Mouse (Mus musculus) CH12.LX (cell line): ENCODE data around the gene Fyttd1. TPM values are rescaled to one million over a fixed set of nuclear protein-coding genes. Genes with fewer than 3 reads are reported as not detected.

Experiments
- DNase-seq: peaks from one replicate; pipeline ENCODE4 v3.0.0-alpha.2; 2013; ENCODE audit errors: extremely low read depth
- H3K27ac ChIP-seq: 2 replicates; pipeline ENCODE4 v1.5.1; 2012; ENCODE audit warnings: low read depth, mild to moderate bottlenecking, control low read depth, moderate library complexity; ENCODE audit not compliant: insufficient read depth
- H3K27me3 ChIP-seq: replicated peaks from 2 replicates; pipeline ENCODE3; 2012; ENCODE audit warnings: inconsistent platforms
- H3K36me3 ChIP-seq, 2 experiments: replicated peaks in 1 of 2; 2 replicates each; pipeline versions ENCODE3 to v1.6.1; 2012; ENCODE audit warnings: inconsistent platforms in 1 of 2, low read length in 1 of 2, mild to moderate bottlenecking in 1 of 2, mixed read lengths in 1 of 2, moderate library complexity in 1 of 2; ENCODE audit not compliant: control insufficient read depth in 1 of 2, insufficient read depth in 1 of 2
- H3K4me1 ChIP-seq, 2 experiments: 2 replicates each; pipeline ENCODE4 v1.6.1; 2012; ENCODE audit warnings: inconsistent platforms in 1 of 2, moderate library complexity in 1 of 2; ENCODE audit not compliant: insufficient read depth in 2 of 2, control insufficient read depth in 1 of 2
- H3K4me2 ChIP-seq: 2 replicates; pipeline ENCODE4 v1.6.1; 2012; ENCODE audit warnings: low read depth, mild to moderate bottlenecking, control low read depth; ENCODE audit not compliant: poor library complexity, insufficient read depth, severe bottlenecking
- H3K4me3 ChIP-seq, 3 experiments: fragments of 150-350 bp in 1 of 3; sonication (generic) in 1 of 3; replicated peaks in 1 of 3; 2 replicates each; pipeline versions ENCODE3 to v1.5.1; 2011 to 2012; ENCODE audit warnings: low read depth in 2 of 3, low read length in 2 of 3, mild to moderate bottlenecking in 2 of 3, moderate library complexity in 2 of 3, control low read depth in 1 of 3, improper control_type of control experiment in 1 of 3, inconsistent platforms in 1 of 3, mixed read lengths in 1 of 3; ENCODE audit not compliant: poor library complexity in 1 of 3
- H3K79me2 ChIP-seq: replicated peaks from 2 replicates; pipeline ENCODE4 v1.6.1; 2012; ENCODE audit warnings: mild to moderate bottlenecking, moderate library complexity; ENCODE audit not compliant: control insufficient read depth, poor library complexity, insufficient read depth, severe bottlenecking; ENCODE audit errors: extremely low read depth
- H3K9ac ChIP-seq: 2 replicates; pipeline ENCODE4 v1.6.1; 2012; ENCODE audit warnings: low read depth, mild to moderate bottlenecking, control low read depth, moderate library complexity; ENCODE audit not compliant: insufficient read depth
- H3K9me3 ChIP-seq: replicated peaks from 2 replicates; pipeline ENCODE3; 2012; ENCODE audit warnings: low read length, inconsistent platforms, mixed read lengths
- BHLHE40 ChIP-seq: IDR thresholded peaks from 2 replicates; pipeline ENCODE4 v1.6.1; 2011; ENCODE audit warnings: mild to moderate bottlenecking, low read depth, low read length, improper control_type of control experiment
- CHD1 ChIP-seq: IDR thresholded peaks from 2 replicates; pipeline ENCODE4 v1.6.1; 2012; ENCODE audit warnings: low read depth, low read length, improper control_type of control experiment, inconsistent platforms
- CHD2 ChIP-seq: IDR thresholded peaks from 2 replicates; pipeline ENCODE4 v1.6.1; 2011; ENCODE audit warnings: low read length, improper control_type of control experiment
- CTCF ChIP-seq, 2 experiments: IDR thresholded peaks in 1 of 2; conservative IDR thresholded peaks in 1 of 2; 2 replicates each; pipeline ENCODE4 v1.5.1; 2011 to 2012; ENCODE audit warnings: low read depth in 2 of 2, low read length in 2 of 2, improper control_type of control experiment in 1 of 2, inconsistent platforms in 1 of 2, mild to moderate bottlenecking in 1 of 2, moderate library complexity in 1 of 2
- ETS1 ChIP-seq: conservative IDR thresholded peaks from 2 replicates; pipeline ENCODE4 v1.6.1; 2012; ENCODE audit warnings: low read depth, mild to moderate bottlenecking, inconsistent platforms, low read length, improper control_type of control experiment, moderate library complexity
- GABPA ChIP-seq: IDR thresholded peaks from 2 replicates; pipeline ENCODE4 v1.6.1; 2012; ENCODE audit warnings: low read depth, low read length, improper control_type of control experiment, inconsistent platforms; ENCODE audit not compliant: insufficient replicate concordance
- HCFC1 ChIP-seq: IDR thresholded peaks from 2 replicates; pipeline ENCODE4 v1.6.1; 2012; ENCODE audit warnings: low read depth, mild to moderate bottlenecking, inconsistent platforms, low read length, improper control_type of control experiment
- MEF2A ChIP-seq: IDR thresholded peaks from 2 replicates; pipeline ENCODE4 v1.6.1; 2014; ENCODE audit warnings: low read depth, mild to moderate bottlenecking, inconsistent platforms, low read length, improper control_type of control experiment, borderline replicate concordance
- MXI1 ChIP-seq: IDR thresholded peaks from 2 replicates; pipeline ENCODE4 v1.6.1; 2011; ENCODE audit warnings: mild to moderate bottlenecking, low read depth, low read length, improper control_type of control experiment
- NRF1 ChIP-seq: IDR thresholded peaks from 2 replicates; pipeline ENCODE4 v1.6.1; 2014; ENCODE audit warnings: low read depth, mild to moderate bottlenecking, inconsistent platforms, low read length, improper control_type of control experiment, moderate library complexity
- RAD21 ChIP-seq: IDR thresholded peaks from 2 replicates; pipeline ENCODE4 v1.6.1; 2011; ENCODE audit warnings: low read depth, mild to moderate bottlenecking, low read length, improper control_type of control experiment, moderate library complexity
- SIN3A ChIP-seq: IDR thresholded peaks from 2 replicates; pipeline ENCODE4 v1.6.1; 2012; ENCODE audit warnings: low read length, improper control_type of control experiment, inconsistent platforms
- TCF12 ChIP-seq: IDR thresholded peaks from 2 replicates; pipeline ENCODE4 v1.6.1; 2014; ENCODE audit warnings: low read depth, mild to moderate bottlenecking, inconsistent platforms, low read length, improper control_type of control experiment
- USF1 ChIP-seq: IDR thresholded peaks from 2 replicates; pipeline ENCODE4 v1.6.1; 2014; ENCODE audit warnings: low read depth, mild to moderate bottlenecking, inconsistent platforms, low read length, improper control_type of control experiment
- USF2 ChIP-seq: conservative IDR thresholded peaks from 2 replicates; pipeline ENCODE4 v1.6.1; 2011; ENCODE audit warnings: low read depth, low read length, improper control_type of control experiment
- ZC3H11A ChIP-seq: IDR thresholded peaks from 2 replicates; pipeline ENCODE4 v1.6.1; 2012; ENCODE audit warnings: low read depth, mild to moderate bottlenecking, inconsistent platforms, low read length, improper control_type of control experiment
- ZMIZ1 ChIP-seq: IDR thresholded peaks from 2 replicates; pipeline ENCODE4 v1.6.1; 2012; ENCODE audit warnings: low read depth, mild to moderate bottlenecking, inconsistent platforms, low read length, improper control_type of control experiment
- dilution Hi-C: fragments of 300-500 bp; cut with MboI; formaldehyde crosslinking; loops from 2 replicates; pipeline ENCODE4 v1.14.3; 2020; ENCODE audit warnings: low sequenced_read_pairs; ENCODE audit not compliant: extremely low pct_unique_long_range_greater_than_20kb, extremely low pct_ligation_motif_present
- in situ Hi-C: fragments of 300-500 bp; cut with MboI; formaldehyde crosslinking; loops from 3 replicates; pipeline ENCODE4 v1.14.3; 2019; ENCODE audit warnings: low sequenced_read_pairs, low pct_ligation_motif_present, low pct_unique_long_range_greater_than_20kb, mixed read lengths
- polyA plus RNA-seq: library from polyadenylated mRNA; unstranded; fragments of >175 nt; gene quantifications from 2 replicates; pipeline ENCODE4 v1.2.1, GENCODE M21; 2012; ENCODE audit warnings: low read depth; ENCODE audit not compliant: insufficient read length
- total RNA-seq, 2 experiments: library from RNA; depleted of rRNA; stranded (reverse); fragments of 300-350 nt in 1 of 2; fragments of >200 nt in 1 of 2; gene quantifications; 2 replicates each; pipeline ENCODE4 v1.2.3; 2012 to 2014

Gene Fyttd1
- total and polyA plus RNA-seq, 3 experiments: 148 to 264 (median 168) TPM

GRCm38 (mm10) chr16:32878157-32878598 is 878 bp downstream of the Fyttd1 start:
- Histone ChIP-seq H3K36me3 (peaks cover 3 to 36% of the 10 kb centered on the region in 2 experiments), H3K27me3 (no peaks in the 10 kb centered on the region), H3K79me2 (peaks cover 45% of the 10 kb centered on the region), H3K27ac (no peak overlapping the region), H3K4me2 (peak overlapping the region; percentile 79), H3K4me1 (peaks cover 9 to 74% of the 10 kb centered on the region in 2 experiments), H3K4me3 (peak overlapping the region; percentile 76 to 94 (median 90)), H3K9me3 (no peaks in the 10 kb centered on the region), H3K9ac (peak overlapping the region; percentile 94)
- DNase-seq: no peak
- in situ Hi-C loops (no loop called here), dilution Hi-C loops (no loop called here)
- TF ChIP-seq BHLHE40: peak; percentile 55
- TF ChIP-seq CTCF (conservative IDR thresholded peaks at IDR 0.05 in 1 of 2, IDR thresholded peaks at IDR 0.05 in 1 of 2; ENCODE audit: low read depth in 2 of 2, low read length in 2 of 2): no peak
- TF ChIP-seq CHD1: no peak

GRCm38 (mm10) chr16:32878972-32879926 is 1.9 kb downstream of the Fyttd1 start:
- H3K4me3 ChIP-seq: peak overlapping the region; percentile 37 to 94 (median 90)
- dilution Hi-C loops: no loop called here

GRCm38 (mm10) chr16:32881538-32881937 is 4.2 kb downstream of the Fyttd1 start:
- no peak overlapping the region for H3K27ac ChIP-seq
- TF ChIP-seq CTCF (conservative IDR thresholded peaks at IDR 0.05 in 1 of 2, IDR thresholded peaks at IDR 0.05 in 1 of 2; ENCODE audit: low read depth in 2 of 2, low read length in 2 of 2) (peak in 1 of 2 experiments; percentile 52; a peak in 2 of 4 replicates), MEF2A (no peak)
- TF ChIP-seq, all 38 proteins: peak for 1
- Histone ChIP-seq H3K4me2 (no peak overlapping the region), H3K4me3 (no peak overlapping the region), H3K9ac (no peak overlapping the region), H3K9me3 (no peaks in the 10 kb centered on the region), H3K36me3 (peaks cover 16 to 63% of the 10 kb centered on the region in 2 experiments), H3K79me2 (peaks cover 61% of the 10 kb centered on the region), H3K4me1 (peaks cover 7 to 55% of the 10 kb centered on the region in 2 experiments), H3K27me3 (no peaks in the 10 kb centered on the region)
- in situ Hi-C loops (no loop called here), dilution Hi-C loops (no loop called here)
- DNase-seq: no peak

More at GRCm38 (mm10) chr16:32878972-32879926, 1.9 kb downstream of the Fyttd1 start:
- H3K27ac ChIP-seq: 0 out of 2 replicates have a peak overlapping the region, but pooled peaks have one; percentile 19
- H3K79me2 ChIP-seq: peaks cover 52% of the 10 kb centered on the region
- peak overlapping the region; percentile 94 for H3K9ac ChIP-seq
- peak overlapping the region; percentile 79 for H3K4me2 ChIP-seq
- peaks cover 4 to 47% of the 10 kb centered on the region in 2 experiments for H3K36me3 ChIP-seq
- no peak for DNase-seq
- no peaks in the 10 kb centered on the region for H3K27me3 ChIP-seq
- H3K4me1 ChIP-seq: peaks cover 7 to 70% of the 10 kb centered on the region in 2 experiments
- TF ChIP-seq RAD21: no peak
- no peak for TF ChIP-seq CHD2
- TF ChIP-seq GABPA: no peak
- TF ChIP-seq ZMIZ1: no peak
- TF ChIP-seq TCF12: no peak
- peak; percentile 75 for TF ChIP-seq ZC3H11A
- no peak for TF ChIP-seq USF1
- no peak for TF ChIP-seq BHLHE40
- no peak for TF ChIP-seq CHD1
- TF ChIP-seq CTCF (conservative IDR thresholded peaks at IDR 0.05 in 1 of 2, IDR thresholded peaks at IDR 0.05 in 1 of 2; ENCODE audit: low read depth in 2 of 2, low read length in 2 of 2): no peak
- no peak for TF ChIP-seq ETS1
- TF ChIP-seq NRF1: peak; percentile 69
- TF ChIP-seq USF2: no peak
- TF ChIP-seq SIN3A: no peak
- TF ChIP-seq MXI1: no peak
- no peak for TF ChIP-seq MEF2A
- TF ChIP-seq HCFC1: no peak
- H3K9me3 ChIP-seq: no peaks in the 10 kb centered on the region
- in situ Hi-C loops: no loop called here
